Mouse (Mus musculus) testis, adult 2 months (tissue): ENCODE results near the gene Slc9a3r1.

Experiments used
- CTCF ChIP-seq: fragments of 200-500 bp; IDR thresholded peaks from 2 replicates; pipeline ENCODE4 v1.5.1; 2012; ENCODE audit warnings: low read depth, mild to moderate bottlenecking, inconsistent platforms, low read length, moderate library complexity; ENCODE audit not compliant: control insufficient read depth, insufficient read depth, insufficient replicate concordance
- POLR2A ChIP-seq: fragments of 200-500 bp; IDR thresholded peaks from 2 replicates; pipeline ENCODE4 v1.6.1; 2012; ENCODE audit warnings: low read depth, mild to moderate bottlenecking, inconsistent platforms, low read length, moderate library complexity; ENCODE audit not compliant: control insufficient read depth

GRCm38 (mm10) chr11:115151755-115152429 lies 11.2 kb upstream of the Slc9a3r1 start:
- TF ChIP-seq POLR2A = no peak
- TF ChIP-seq CTCF = no peak
